Mouse (Mus musculus): ENCODE measurements at regions not wholly inside any gene's neighbourhood (a gene's known extent, or its start where the extent isn't known, plus 50 kb on each side); places are given as distances from the start of the nearest gene placed in this dataset.

DNA sequence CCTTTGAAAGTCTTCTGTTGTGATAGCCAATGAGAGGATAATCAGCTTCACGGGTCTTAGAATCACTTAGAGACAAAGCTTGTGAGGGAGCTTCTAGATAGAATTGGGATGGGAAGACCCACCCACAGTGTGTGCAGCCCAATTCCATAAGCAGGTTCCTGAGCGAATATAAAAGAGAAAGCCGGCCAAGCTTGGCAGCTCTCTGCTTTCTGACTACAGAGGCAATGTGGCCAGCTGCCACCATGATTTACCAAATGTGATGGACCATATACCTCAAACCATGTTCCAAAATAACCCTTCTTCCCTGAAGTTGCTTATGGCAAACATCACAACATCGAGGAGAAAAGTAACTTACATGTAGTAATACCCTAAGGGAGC lies 143.1 kb upstream of the Snx19 start:
- DNase-seq (ENCODE audit: extremely low read depth, low read depth, low spot score): no peak

DNA sequence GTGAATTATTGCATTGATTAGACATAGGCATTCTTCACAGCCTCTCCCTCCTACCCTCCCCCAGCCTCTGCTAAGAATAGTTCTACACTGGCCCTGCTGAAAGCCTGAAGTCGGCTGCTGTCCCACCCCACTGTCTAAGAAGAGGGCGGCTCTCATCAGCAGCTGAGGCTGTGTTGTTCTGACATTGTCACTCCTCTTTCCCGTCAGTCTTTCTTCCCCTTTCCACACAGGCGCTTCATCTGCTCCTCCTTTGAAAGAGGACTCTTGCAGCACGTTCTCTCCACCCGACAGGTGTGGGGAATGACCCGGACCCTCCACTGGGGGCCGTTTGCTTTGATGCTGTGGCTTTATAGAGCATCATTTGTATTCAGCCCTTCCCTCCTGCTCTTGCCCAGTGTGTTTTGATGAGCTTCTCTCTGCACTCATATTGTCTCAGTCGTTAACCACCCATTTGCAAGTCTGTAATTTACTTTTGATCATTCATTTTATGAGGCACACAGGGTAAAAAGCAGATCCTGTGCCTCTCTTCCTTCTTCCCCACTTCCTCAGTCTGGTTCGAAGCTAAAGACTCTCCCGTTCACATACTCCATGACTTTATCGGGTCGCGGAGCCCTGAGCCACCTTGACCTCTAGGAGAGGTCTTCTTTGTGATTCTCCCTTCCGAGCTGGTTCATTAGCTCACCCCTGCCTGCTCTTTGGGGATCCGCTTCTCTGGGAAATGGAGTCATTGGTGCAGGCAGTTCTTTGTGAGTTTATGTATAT lies 142.2 kb upstream of the Snx19 start:
- DNase-seq (ENCODE audit: extremely low read depth, low read depth, low spot score): no peak

GRCm38 (mm10) chr9:30285324-30285599 lies 141.6 kb upstream of the Snx19 start:
- no peak for DNase-seq (ENCODE audit: extremely low read depth, low read depth, low spot score)

GRCm38 (mm10) chr9:30299844-30300243 lies 127.1 kb upstream of the Snx19 start:
- no peak for DNase-seq (ENCODE audit: extremely low read depth, low read depth, low spot score)

DNA sequence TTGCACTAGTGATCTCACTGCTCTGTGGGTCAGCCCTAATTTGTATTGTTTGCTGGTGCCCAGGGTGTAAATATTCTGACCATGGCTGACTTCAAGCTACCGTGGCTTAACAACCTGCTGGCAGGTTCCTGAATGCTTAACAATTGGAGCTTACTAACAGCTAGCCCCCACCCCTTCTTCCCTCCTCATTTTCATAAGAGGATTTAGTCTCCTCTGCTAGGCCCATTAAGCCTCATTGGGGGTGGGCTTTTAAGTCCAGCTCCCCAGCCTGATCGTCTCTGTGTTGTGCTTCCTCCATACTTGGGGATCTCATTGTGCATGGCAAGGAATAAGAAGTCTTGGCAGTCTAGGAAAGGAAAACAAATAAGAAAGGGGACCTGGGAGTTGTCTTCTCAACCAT lies 118.6 kb upstream of the Snx19 start:
- no peak for DNase-seq (ENCODE audit: extremely low read depth, low read depth, low spot score)

DNA sequence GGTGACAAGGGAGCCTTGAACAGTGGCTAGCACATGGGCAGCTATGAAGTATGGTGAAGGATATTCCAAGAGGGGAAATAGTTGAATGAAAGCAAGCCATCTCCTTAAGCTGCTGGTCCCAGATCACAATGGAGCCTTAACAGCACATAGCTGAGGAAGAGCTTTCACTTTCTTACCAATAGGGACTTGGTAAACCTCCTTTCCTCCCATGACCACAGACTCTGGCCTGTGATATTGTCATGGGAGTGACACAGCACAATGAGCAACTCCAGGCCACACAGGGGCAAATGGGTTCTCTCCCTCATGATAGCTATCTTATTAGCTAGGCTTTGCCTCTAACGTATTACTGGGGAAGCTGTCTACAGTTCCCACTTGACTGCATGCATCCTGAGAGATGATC lies 113.5 kb upstream of the Snx19 start:
- DNase-seq (ENCODE audit: extremely low read depth, low read depth, low spot score): no peak

DNA sequence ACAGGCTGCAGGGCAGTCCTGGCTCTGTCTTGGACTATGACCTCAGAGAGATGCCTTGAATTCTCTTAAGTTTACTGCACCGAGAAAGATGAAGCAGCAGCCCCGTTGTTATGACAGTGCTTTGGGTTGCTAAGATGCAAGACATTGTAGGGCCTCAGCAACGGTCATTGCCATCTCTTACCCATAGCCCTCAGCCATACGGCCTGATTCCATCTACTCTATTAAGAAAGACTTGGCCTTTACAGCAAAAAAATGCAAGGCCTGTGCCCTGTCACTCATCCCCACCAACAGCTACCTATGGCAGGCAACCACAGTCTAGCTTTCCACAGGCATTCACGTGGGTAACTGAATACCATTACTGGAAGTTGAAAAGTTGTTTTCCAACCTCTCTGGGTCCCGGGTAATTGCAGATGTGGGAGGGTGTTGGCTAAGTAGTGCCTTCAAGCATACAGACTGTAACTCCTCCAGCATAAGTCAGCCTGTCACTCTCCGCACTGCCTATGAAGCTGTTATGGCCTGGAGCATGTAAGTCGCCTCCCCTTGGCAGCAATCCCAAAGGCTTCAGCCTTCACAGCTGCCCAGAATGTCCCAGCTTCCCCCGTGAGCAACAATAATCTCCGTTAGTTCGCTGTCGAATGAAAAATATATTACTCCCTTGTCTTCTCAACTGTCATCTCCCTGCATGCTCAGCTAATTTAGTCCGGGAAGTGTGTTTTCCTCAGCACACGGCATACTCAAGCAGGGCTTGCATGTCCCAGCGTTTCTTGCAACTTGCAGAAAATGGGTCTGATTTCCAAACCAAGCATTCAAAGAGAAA lies 112.3 kb upstream of the Snx19 start:
- no peak for DNase-seq (ENCODE audit: extremely low read depth, low read depth, low spot score)

GRCm38 (mm10) chr9:30315172-30315644 lies 111.7 kb upstream of the Snx19 start:
- no peak for DNase-seq (ENCODE audit: extremely low read depth, low read depth, low spot score)

GRCm38 (mm10) chr9:30344866-30345265 lies 82.0 kb upstream of the Snx19 start:
- no peak for DNase-seq (ENCODE audit: extremely low read depth, low read depth, low spot score)

- no peak for DNase-seq (ENCODE audit: extremely low read depth, low read depth, low spot score)
These were observed 72.9 kb upstream of the Snx19 start for GRCm38 (mm10) chr9:30353965-30354364.

GRCm38 (mm10) chr9:30355642-30356041 lies 71.3 kb upstream of the Snx19 start:
- DNase-seq (ENCODE audit: extremely low read depth, low read depth, low spot score): no peak

DNA sequence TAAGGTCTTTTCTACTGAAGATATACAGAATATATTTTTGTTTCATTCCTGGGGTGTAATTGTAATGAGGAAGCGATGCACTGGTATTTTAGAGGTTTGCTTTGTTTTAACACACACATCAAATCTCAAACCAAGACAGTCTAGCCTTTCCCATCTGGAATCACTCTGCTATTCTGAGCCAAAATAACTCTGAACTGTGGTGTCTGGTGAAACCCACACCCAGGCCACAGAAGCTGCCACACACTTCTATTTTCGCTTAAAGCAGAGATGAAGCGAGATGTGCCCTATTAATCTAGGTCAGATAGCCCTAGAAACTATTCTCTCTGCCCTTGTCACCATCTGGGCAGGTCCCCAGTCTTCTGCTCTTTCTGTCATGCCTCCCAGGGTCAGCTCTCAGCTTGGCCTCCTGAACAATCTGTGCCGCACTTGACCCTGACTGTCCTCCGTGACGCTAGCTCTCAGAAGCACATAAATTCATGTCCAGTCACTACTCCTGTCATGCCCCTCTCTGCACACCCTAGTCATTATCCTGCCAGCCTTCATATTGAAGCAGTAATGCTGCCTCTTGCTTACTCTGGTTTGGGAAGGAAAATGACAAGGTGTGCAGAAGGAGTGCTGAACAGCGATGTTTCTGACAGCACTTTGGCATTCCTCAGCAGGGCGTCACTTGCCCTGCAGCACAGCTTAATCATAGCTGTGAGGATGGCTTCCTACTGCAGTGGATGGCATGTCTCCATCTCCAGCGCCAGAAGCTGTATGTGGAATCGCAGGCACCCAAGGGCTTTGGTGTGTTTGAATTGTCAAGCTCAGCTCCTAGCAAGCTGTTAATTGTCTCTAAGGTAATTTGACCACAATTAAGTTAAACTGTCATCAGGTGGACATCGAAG lies 57.1 kb upstream of the Snx19 start:
- no peak for DNase-seq (ENCODE audit: extremely low read depth, low read depth, low spot score)

- no peak for DNase-seq (ENCODE audit: extremely low read depth, low read depth, low spot score)
These were observed 56.1 kb upstream of the Snx19 start for GRCm38 (mm10) chr9:30370789-30371188.

- no peak for DNase-seq (ENCODE audit: extremely low read depth, low read depth, low spot score)
These were observed 50.0 kb upstream of the Snx19 start for GRCm38 (mm10) chr9:30376908-30377307.
